Mouse (Mus musculus): Measurements from ENCODE around the gene Piwil1. TPM values are rescaled to one million over a fixed set of nuclear protein-coding genes. Genes with fewer than 3 reads are reported as not detected.

The Piwil1 gene
- polyA plus RNA-seq, 1 experiment from 2014 or later, result not detected

DNA sequence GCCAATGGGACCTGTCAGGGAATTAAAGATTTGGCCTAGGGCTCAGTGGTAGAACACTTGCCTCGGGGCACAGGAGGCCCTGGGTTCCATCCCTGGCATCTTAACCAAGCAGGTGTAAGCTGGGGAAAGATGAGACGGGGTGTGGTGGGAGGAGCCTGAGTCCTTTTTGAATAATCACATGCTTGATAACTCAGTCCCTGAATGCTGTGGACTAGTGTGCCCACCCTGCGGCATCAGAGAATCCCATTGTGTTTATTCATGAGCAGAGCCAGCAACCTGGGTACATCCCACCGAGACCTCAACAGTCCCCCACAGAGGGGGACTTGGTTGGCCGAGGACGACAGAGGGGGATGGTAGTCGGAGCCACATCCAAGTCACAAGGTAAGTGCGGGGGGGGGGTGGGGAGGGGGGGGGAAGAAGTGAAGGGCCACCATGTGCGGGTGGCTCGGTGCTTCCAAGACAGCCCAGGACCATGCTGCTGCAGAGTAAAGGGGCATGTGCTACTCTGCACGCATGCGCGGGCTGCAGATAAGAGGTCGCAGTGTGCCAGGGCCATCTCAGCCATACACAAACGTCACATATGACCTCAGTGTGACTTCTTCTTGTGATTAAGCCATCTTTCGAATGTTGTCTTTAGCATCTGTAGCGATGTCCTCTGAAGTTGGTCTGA, 37.0 kb downstream of the Piwil1 start:
- no peak for ATAC-seq (ENCODE audit: insufficient number of reproducible peaks, insufficient read depth, low FRiP score, low read depth)
- Histone ChIP-seq H3K9ac (ENCODE audit: low read length) (no peak overlapping the region), H3K27me3 (ENCODE audit: control insufficient read depth, insufficient read depth, low read length) (peaks cover 11% of the 10 kb centered on the region; the same call in 1 of the 2 replicates), H3K27ac (replicated peaks in 1 of 2; ENCODE audit: control insufficient read depth in 1 of 2, insufficient read depth in 1 of 2, low read depth in 2 of 2, low read length in 2 of 2) (no peak overlapping the region), H3K36me3 (ENCODE audit: control insufficient read depth, insufficient read depth, low read length) (no peaks in the 10 kb centered on the region), H3K4me3 (ENCODE audit: control insufficient read depth in 1 of 2, insufficient read depth in 1 of 2, low read depth in 1 of 2, low read length in 2 of 2) (no peak overlapping the region), H3K4me2 (ENCODE audit: low read length) (no peak overlapping the region), H3K4me1 (ENCODE audit: control insufficient read depth in 2 of 2, insufficient read depth in 2 of 2, low read length in 2 of 2) (no peaks in the 10 kb centered on the region), H3K9me3 (ENCODE audit: control insufficient read depth, low read length) (no peaks in the 10 kb centered on the region)
- 39% methylated on average over 16 of the region's 17 CpGs for WGBS

DNA sequence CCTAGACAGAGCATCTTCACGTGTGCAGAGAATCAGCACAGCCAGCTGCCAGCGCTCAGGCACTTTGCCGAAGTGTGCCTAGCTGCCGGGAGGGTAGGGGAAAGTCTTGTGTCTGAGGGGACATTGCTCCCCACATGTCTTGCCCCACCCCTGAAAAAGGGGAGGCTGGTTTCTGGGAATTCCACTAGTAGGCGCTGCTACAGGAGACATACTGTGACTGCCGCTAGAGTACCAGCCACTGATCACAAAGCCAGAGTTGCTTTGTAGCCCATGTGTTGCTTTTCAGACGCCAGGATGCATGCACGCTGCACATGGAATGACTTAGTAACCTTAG, 37.5 kb downstream of the Piwil1 start:
- H3K4me3 ChIP-seq (ENCODE audit: control insufficient read depth in 1 of 2, insufficient read depth in 1 of 2, low read depth in 1 of 2, low read length in 2 of 2), result no peak overlapping the region
- no peaks in the 10 kb centered on the region for H3K36me3 ChIP-seq (ENCODE audit: control insufficient read depth, insufficient read depth, low read length)
- no peak for ATAC-seq (ENCODE audit: insufficient number of reproducible peaks, insufficient read depth, low FRiP score, low read depth)
- no peak overlapping the region for H3K4me2 ChIP-seq (ENCODE audit: low read length)
- no peak overlapping the region for H3K9ac ChIP-seq (ENCODE audit: low read length)
- H3K27ac ChIP-seq (replicated peaks in 1 of 2; ENCODE audit: control insufficient read depth in 1 of 2, insufficient read depth in 1 of 2, low read depth in 2 of 2, low read length in 2 of 2), result no peak overlapping the region
- H3K9me3 ChIP-seq (ENCODE audit: control insufficient read depth, low read length), result no peaks in the 10 kb centered on the region
- 40% methylated on average over 8 of the region's 8 CpGs for WGBS
- H3K27me3 ChIP-seq (ENCODE audit: control insufficient read depth, insufficient read depth, low read length), result peaks cover 11% of the 10 kb centered on the region; the same call in 1 of the 2 replicates
- no peaks in the 10 kb centered on the region for H3K4me1 ChIP-seq (ENCODE audit: control insufficient read depth in 2 of 2, insufficient read depth in 2 of 2, low read length in 2 of 2)

DNA sequence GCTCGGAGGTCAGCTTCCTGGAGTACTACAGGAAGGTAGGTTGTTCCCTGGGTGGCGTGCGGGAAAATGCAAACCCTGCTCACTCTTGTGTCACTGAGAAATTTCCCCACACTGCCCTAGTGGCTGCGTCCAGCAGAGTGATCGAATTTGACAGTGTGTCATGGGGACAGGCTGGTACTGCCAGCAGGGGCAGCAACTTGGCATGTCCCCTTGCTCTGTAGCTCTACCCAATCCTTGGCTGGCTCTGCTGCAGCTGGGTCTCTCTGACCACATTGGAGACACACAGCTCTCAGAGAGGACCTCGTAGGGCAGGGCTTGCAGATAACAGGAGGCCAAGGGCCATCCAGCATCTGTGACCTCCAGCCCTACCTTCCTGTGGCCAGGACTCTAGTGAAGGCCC, 42.0 kb downstream of the Piwil1 start:
- H3K4me3 ChIP-seq (ENCODE audit: control insufficient read depth in 1 of 2, insufficient read depth in 1 of 2, low read depth in 1 of 2, low read length in 2 of 2), result no peak overlapping the region
- H3K4me1 ChIP-seq (ENCODE audit: control insufficient read depth in 2 of 2, insufficient read depth in 2 of 2, low read length in 2 of 2), result no peaks in the 10 kb centered on the region
- H3K27me3 ChIP-seq (ENCODE audit: control insufficient read depth, insufficient read depth, low read length), result peaks cover 4% of the 10 kb centered on the region; the same call in 1 of the 2 replicates
- WGBS, result 73% methylated on average over 6 of the region's 6 CpGs
- no peak overlapping the region for H3K4me2 ChIP-seq (ENCODE audit: low read length)
- no peak for ATAC-seq (ENCODE audit: insufficient number of reproducible peaks, insufficient read depth, low FRiP score, low read depth)
- no peaks in the 10 kb centered on the region for H3K9me3 ChIP-seq (ENCODE audit: control insufficient read depth, low read length)
- H3K9ac ChIP-seq (ENCODE audit: low read length), result no peak overlapping the region
- H3K27ac ChIP-seq (replicated peaks in 1 of 2; ENCODE audit: control insufficient read depth in 1 of 2, insufficient read depth in 1 of 2, low read depth in 2 of 2, low read length in 2 of 2), result no peak overlapping the region
- H3K36me3 ChIP-seq (ENCODE audit: control insufficient read depth, insufficient read depth, low read length), result no peaks in the 10 kb centered on the region

DNA sequence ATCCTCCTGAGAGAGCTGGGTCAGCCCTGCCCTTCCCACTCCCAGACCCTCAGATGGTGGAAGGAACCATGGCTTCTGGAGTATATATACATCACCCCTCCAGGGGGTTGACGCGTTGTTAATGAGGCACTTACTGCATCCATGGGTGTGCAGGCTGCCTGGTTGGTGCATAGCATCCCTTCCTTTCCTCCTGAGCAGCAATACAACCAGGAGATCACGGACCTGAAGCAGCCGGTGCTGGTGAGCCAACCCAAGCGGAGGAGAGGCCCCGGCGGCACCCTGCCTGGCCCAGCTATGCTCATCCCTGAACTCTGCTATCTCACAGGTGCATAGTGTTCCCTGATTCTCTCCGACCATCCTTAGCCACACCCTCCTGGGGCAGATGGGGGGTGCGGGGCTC, 42.9 kb downstream of the Piwil1 start:
- no peak for ATAC-seq (ENCODE audit: insufficient number of reproducible peaks, insufficient read depth, low FRiP score, low read depth)

DNA sequence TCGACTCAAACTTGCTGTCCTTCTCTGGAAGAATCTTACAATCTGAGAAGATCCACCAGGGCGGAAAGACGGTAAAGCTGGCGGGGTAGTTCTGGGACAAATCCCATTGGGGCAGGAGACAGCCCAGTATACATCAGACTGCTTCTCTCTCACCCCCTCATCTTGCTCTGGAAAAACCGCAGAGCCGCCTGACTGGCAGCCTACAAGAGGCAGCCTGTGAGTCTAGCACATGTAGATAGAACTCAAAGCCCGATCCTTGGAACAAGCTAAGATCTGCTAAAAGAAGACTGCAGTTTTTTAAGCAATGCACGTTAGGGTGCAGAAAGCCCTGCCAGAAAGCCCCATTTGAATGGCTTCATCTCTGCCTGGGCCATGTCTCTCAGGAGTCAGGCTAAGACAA, 43.9 kb downstream of the Piwil1 start:
- no peaks in the 10 kb centered on the region for H3K9me3 ChIP-seq (ENCODE audit: control insufficient read depth, low read length)
- no peak overlapping the region for H3K4me2 ChIP-seq (ENCODE audit: low read length)
- WGBS, result 75% methylated on average over 8 of the region's 8 CpGs
- H3K9ac ChIP-seq (ENCODE audit: low read length), result no peak overlapping the region
- H3K4me3 ChIP-seq (ENCODE audit: control insufficient read depth in 1 of 2, insufficient read depth in 1 of 2, low read depth in 1 of 2, low read length in 2 of 2), result no peak overlapping the region
- no peaks in the 10 kb centered on the region for H3K27me3 ChIP-seq (ENCODE audit: control insufficient read depth, insufficient read depth, low read length)
- no peaks in the 10 kb centered on the region for H3K4me1 ChIP-seq (ENCODE audit: control insufficient read depth in 2 of 2, insufficient read depth in 2 of 2, low read length in 2 of 2)
- no peak for ATAC-seq (ENCODE audit: insufficient number of reproducible peaks, insufficient read depth, low FRiP score, low read depth)
- no peaks in the 10 kb centered on the region for H3K36me3 ChIP-seq (ENCODE audit: control insufficient read depth, insufficient read depth, low read length)
- no peak overlapping the region for H3K27ac ChIP-seq (replicated peaks in 1 of 2; ENCODE audit: control insufficient read depth in 1 of 2, insufficient read depth in 1 of 2, low read depth in 2 of 2, low read length in 2 of 2)

More for the DNA sequence above, 42.9 kb downstream of the Piwil1 start:
- H3K4me2 ChIP-seq (ENCODE audit: low read length), result no peak overlapping the region
- no peaks in the 10 kb centered on the region for H3K27me3 ChIP-seq (ENCODE audit: control insufficient read depth, insufficient read depth, low read length)
- WGBS, result 56% methylated on average over 9 of the region's 9 CpGs
- no peak overlapping the region for H3K27ac ChIP-seq (replicated peaks in 1 of 2; ENCODE audit: control insufficient read depth in 1 of 2, insufficient read depth in 1 of 2, low read depth in 2 of 2, low read length in 2 of 2)
- no peak overlapping the region for H3K4me3 ChIP-seq (ENCODE audit: control insufficient read depth in 1 of 2, insufficient read depth in 1 of 2, low read depth in 1 of 2, low read length in 2 of 2)
- H3K9me3 ChIP-seq (ENCODE audit: control insufficient read depth, low read length), result no peaks in the 10 kb centered on the region
- no peaks in the 10 kb centered on the region for H3K36me3 ChIP-seq (ENCODE audit: control insufficient read depth, insufficient read depth, low read length)
- H3K4me1 ChIP-seq (ENCODE audit: control insufficient read depth in 2 of 2, insufficient read depth in 2 of 2, low read length in 2 of 2), result no peaks in the 10 kb centered on the region
- H3K9ac ChIP-seq (ENCODE audit: low read length), result no peak overlapping the region

DNA sequence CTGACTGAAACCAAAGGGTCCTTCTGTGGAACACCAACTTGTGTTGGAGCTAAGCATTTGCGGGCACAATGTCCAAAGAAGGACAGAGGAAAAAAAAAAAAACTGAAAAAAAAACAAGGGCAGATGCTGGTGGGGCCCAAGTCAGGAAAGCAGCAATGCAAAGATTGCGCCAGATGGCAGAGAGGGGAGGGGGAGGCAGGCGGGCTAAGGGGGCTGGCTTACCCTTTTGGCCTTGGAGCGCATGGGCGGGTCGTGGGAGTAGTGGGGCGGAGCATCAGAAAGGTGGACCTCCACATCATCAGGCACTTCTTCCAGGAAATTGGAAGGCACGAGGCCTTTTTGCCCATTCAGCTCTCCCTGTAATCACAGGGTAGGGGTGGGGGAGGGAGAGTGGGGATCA, 58.8 kb downstream of the Piwil1 start:
- Histone ChIP-seq H3K27me3 (ENCODE audit: control insufficient read depth, insufficient read depth, low read length) (no peaks in the 10 kb centered on the region), H3K9ac (ENCODE audit: low read length) (no peak overlapping the region), H3K36me3 (ENCODE audit: control insufficient read depth, insufficient read depth, low read length) (no peaks in the 10 kb centered on the region), H3K4me3 (ENCODE audit: control insufficient read depth in 1 of 2, insufficient read depth in 1 of 2, low read depth in 1 of 2, low read length in 2 of 2) (no peak overlapping the region), H3K27ac (replicated peaks in 1 of 2; ENCODE audit: control insufficient read depth in 1 of 2, insufficient read depth in 1 of 2, low read depth in 2 of 2, low read length in 2 of 2) (no peak overlapping the region), H3K9me3 (ENCODE audit: control insufficient read depth, low read length) (no peaks in the 10 kb centered on the region), H3K4me2 (ENCODE audit: low read length) (no peak overlapping the region), H3K4me1 (ENCODE audit: control insufficient read depth in 2 of 2, insufficient read depth in 2 of 2, low read length in 2 of 2) (no peaks in the 10 kb centered on the region)
- 24% methylated on average over 8 of the region's 8 CpGs for WGBS
- no peak for ATAC-seq (ENCODE audit: insufficient number of reproducible peaks, insufficient read depth, low FRiP score, low read depth)

DNA sequence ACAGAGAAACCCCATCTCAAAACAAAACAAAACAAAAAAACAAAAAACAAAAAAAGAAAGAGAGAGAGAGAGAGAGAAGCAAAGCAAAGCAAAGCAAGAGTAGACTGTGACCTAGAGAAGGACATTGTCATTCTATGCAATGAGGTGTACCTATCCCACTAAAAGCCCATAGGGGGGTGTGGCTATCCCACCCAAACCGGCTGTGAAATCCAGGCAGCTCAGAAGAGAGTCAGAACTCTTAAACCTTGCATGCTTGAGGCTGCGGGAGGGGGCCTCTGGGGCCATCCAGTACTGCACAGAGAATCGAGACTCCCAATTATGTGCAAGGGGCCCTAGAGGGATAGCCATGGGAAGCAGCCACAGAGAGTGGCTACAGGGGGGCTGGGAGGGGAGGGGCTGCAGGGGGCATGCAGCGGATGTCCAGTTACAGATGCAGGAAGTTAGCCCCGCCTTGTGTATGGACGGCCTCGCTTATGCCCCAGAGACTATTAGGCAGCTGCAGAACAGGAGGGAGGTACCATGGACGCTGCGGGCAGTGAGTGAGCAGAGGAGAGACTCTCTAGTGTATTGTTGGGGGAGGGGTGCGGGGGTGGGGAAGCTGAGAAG, 66.8 kb downstream of the Piwil1 start:
- Histone ChIP-seq H3K4me3 (ENCODE audit: control insufficient read depth in 1 of 2, insufficient read depth in 1 of 2, low read depth in 1 of 2, low read length in 2 of 2) (no peak overlapping the region), H3K27ac (replicated peaks in 1 of 2; ENCODE audit: control insufficient read depth in 1 of 2, insufficient read depth in 1 of 2, low read depth in 2 of 2, low read length in 2 of 2) (no peak overlapping the region), H3K36me3 (ENCODE audit: control insufficient read depth, insufficient read depth, low read length) (no peaks in the 10 kb centered on the region), H3K4me1 (ENCODE audit: control insufficient read depth in 2 of 2, insufficient read depth in 2 of 2, low read length in 2 of 2) (no peaks in the 10 kb centered on the region), H3K4me2 (ENCODE audit: low read length) (peak overlapping the region; percentile 13; the same call in 1 of the 2 replicates), H3K27me3 (ENCODE audit: control insufficient read depth, insufficient read depth, low read length) (no peaks in the 10 kb centered on the region), H3K9ac (ENCODE audit: low read length) (no peak overlapping the region), H3K9me3 (ENCODE audit: control insufficient read depth, low read length) (no peaks in the 10 kb centered on the region)
- ATAC-seq (ENCODE audit: insufficient number of reproducible peaks, insufficient read depth, low FRiP score, low read depth), result no peak; the same call in 1 of the 2 replicates
- 28% methylated on average over 10 of the region's 10 CpGs for WGBS

DNA sequence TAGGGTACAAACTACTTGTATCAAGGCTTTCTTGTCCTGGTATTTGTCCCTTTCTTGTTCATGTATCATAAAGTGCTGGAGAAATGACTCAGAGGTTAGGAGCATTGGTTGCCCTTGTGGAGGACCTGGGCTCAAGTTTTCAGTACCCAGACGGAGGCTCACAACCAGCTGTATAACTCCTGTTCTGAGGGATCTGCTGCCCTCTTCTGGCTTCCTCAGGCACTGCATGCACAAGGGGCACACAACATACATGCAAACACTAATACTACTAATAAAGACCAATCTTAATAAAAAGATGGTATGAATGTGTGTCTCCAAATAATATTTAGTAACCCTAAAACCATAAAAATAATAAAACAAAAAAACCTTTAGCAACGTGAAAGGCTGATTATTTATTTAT, 74.1 kb downstream of the Piwil1 start:
- H3K4me3 ChIP-seq (ENCODE audit: control insufficient read depth in 1 of 2, insufficient read depth in 1 of 2, low read depth in 1 of 2, low read length in 2 of 2), result no peak overlapping the region
- no peaks in the 10 kb centered on the region for H3K27me3 ChIP-seq (ENCODE audit: control insufficient read depth, insufficient read depth, low read length)
- H3K4me2 ChIP-seq (ENCODE audit: low read length), result no peak overlapping the region
- no peak for ATAC-seq (ENCODE audit: insufficient number of reproducible peaks, insufficient read depth, low FRiP score, low read depth)
- no peaks in the 10 kb centered on the region for H3K4me1 ChIP-seq (ENCODE audit: control insufficient read depth in 2 of 2, insufficient read depth in 2 of 2, low read length in 2 of 2)
- no peak overlapping the region for H3K27ac ChIP-seq (replicated peaks in 1 of 2; ENCODE audit: control insufficient read depth in 1 of 2, insufficient read depth in 1 of 2, low read depth in 2 of 2, low read length in 2 of 2)
- peaks cover 5% of the 10 kb centered on the region; the same call in 1 of the 2 replicates for H3K9me3 ChIP-seq (ENCODE audit: control insufficient read depth, low read length)
- WGBS, result 64% methylated on average over 2 of the region's 2 CpGs
- no peak overlapping the region for H3K9ac ChIP-seq (ENCODE audit: low read length)
- no peaks in the 10 kb centered on the region for H3K36me3 ChIP-seq (ENCODE audit: control insufficient read depth, insufficient read depth, low read length)
